Mouse (Mus musculus) mesoderm, embryonic 11.5 days (tissue): ENCODE data around the gene Tnrc6c.
A peak's percentile ranks its signal among the peaks of the same experiment; 100 is the strongest.

ENCODE experiments used
- DNase-seq: peaks from one replicate; pipeline ENCODE4 v3.0.0-alpha.2; 2012; ENCODE audit warnings: low read depth, low spot score

Tnrc6c gene

DNA sequence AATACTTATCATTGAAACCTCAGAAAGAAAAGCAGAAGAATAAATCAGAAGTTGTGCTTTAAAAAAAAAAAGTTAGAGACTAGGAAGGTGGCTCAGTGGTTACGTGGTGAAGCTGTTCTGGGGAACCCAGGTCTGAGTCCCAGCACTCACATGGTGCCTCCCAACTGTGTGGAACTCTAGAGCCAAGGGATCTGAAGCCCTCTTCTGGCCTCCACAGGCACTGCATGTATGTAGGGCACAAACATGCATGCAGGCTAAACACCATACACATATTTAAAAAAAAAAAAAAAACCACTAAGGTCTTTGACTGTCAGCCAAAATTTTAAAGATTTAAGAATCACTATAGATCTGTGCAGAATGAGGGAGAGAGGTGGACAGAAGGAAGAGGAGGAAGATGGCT is 20.4 kb downstream of the Tnrc6c start:
- no peak for DNase-seq

DNA sequence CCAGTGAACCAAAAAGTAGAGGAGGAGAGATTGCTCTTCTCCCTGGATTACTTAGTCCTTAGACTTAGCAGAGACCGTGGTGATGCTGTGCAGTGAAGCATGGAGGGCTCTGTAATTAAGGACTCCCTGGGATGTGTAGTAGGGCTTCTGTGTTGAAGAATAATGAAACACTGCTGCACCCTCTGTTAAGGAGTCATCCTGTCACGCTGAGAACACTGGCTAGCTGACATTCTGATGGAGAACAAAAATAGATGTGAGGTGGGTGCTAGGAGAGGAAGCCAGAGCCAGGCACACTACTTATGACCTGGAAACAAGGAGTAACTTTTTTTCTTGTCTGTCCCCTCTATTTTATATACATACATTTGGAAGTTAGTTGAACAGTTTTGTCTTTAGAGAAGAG is 22.6 kb downstream of the Tnrc6c start:
- DNase-seq, result no peak

DNA sequence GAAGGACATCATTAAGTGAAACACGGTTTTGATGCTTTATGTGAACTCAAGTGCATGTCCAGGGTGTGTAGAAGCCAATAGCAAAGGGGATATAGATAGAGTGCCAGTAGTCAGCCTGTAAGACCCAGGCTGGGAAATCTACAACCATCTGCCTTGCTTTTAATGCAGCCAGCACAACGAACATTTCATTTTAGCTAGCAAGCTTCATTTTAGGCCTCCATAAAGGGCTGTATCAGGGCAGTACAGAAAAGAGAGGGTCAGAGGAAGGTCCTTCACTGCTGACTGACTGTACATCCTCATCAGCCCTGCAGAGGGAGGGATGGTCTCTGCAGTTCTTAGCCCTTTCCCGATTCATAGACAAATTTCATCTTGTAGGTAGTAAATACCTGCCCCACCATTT is 23.0 kb downstream of the Tnrc6c start:
- DNase-seq, result no peak

- DNase-seq, result no peak
Observed at GRCm38 (mm10) chr11:117677594-117677993, 23.5 kb downstream of the Tnrc6c start.

- DNase-seq, result no peak
Observed at GRCm38 (mm10) chr11:117678155-117678554, 24.1 kb downstream of the Tnrc6c start.

GRCm38 (mm10) chr11:117678740-117679139 is 24.7 kb downstream of the Tnrc6c start:
- no peak for DNase-seq

- peak; percentile 13 for DNase-seq
Observed at GRCm38 (mm10) chr11:117684640-117685039, 30.6 kb downstream of the Tnrc6c start.

DNA sequence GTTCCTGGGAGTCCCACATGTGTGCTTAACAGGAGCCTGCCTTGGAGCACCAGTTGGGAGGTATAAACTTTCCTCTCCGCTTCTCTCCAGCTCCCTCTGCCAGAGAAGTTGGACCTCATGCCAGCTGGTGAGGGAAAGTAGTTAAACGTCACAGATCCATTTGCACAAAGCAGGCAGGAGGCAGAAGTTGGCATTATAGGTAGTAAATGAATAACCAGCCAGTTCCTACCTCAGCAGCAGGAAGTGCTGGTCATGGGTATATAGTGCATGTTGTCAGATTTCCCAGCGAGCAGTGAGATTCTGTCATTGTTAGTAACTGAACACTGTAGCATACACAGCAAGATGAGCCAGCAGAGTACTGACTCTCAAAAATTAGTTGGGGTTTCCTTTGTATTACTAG is 31.4 kb downstream of the Tnrc6c start:
- DNase-seq, result no peak

DNA sequence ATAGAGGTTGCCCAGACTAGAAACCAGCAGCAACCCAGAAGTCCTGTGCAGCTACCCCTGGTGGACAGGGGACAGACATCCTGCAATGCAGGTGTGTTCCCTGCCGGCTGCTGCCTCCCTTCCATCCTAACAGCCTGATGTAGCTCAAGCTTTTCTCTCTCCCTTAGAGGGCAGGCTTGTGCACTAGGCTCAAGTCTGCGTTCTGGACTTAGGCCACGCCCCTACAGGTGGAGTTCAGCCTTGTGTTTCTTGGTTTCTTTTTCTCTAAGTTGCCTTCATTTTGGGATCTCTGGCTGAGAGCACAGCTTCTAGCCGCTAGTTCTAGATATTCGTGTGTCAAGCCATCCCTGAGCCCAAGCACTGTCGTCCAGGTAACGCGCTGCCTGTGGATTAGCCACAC is 31.9 kb downstream of the Tnrc6c start:
- DNase-seq, result no peak

DNA sequence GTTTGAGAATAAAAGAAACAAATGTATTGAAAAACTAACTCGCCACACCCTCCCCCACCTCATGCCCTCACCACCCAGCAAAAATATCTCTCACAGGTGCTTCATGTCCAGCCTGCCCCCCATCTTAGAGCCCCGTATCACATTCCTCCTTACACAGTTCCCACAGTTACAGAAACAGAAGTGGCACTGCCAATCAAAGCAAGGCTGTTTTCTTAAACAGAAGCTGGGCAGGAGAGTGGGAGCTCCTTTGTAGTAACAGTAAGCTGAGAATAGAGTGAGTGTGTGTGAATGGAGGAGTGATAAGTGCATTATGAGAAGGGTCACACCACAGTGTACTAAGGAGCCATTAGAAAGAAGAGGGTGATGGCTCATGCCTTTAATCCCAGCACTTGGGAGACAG is 34.5 kb downstream of the Tnrc6c start:
- no peak for DNase-seq

DNA sequence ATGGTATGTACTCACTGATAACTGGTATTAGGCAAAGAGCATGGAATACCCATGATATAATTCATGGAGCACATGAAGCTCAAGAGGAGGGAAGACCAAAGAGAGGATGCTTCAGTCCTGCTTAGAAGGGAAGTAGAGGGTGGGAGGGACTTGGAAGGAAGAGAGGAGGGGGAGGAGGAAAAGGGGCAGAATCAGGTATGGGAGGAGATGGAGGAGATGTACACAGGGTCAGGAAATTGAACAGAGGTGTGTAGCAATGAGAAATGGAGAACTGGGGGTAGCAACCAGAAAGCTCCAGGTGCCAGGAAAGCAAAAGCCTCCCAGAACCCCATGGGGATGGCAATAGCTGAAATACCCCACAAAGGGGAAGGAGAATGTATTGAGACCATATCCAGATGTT is 37.2 kb downstream of the Tnrc6c start:
- DNase-seq, result no peak

- DNase-seq, result no peak
Observed at GRCm38 (mm10) chr11:117694050-117694449, 40.0 kb downstream of the Tnrc6c start.

GRCm38 (mm10) chr11:117696585-117696984 is 42.5 kb downstream of the Tnrc6c start:
- no peak for DNase-seq

- no peak for DNase-seq
Observed at GRCm38 (mm10) chr11:117700871-117701270, 46.8 kb downstream of the Tnrc6c start.

- DNase-seq, result no peak
Observed at GRCm38 (mm10) chr11:117706267-117706666, 52.2 kb downstream of the Tnrc6c start.

DNA sequence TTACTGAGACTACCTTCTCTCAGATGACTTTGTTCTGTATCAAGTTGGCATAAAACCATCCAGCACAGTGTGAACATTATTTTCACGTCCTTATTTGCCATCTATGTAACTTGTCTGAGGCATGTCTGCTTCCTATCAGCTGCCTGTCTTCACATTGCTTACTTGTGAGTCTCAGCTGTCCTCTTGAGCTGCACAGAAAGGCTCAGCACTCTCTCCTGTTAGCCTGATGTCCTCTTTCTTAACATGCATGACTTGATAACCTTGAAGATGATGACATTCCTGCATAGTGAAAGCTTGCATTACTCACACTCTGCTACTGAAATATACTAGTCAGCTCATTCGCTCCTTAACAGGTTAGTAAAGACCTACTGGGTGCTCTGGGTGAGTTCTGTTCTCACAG is 53.1 kb downstream of the Tnrc6c start:
- DNase-seq, result no peak

GRCm38 (mm10) chr11:117709308-117709707 is 55.2 kb downstream of the Tnrc6c start:
- peak; percentile 63 for DNase-seq

DNA sequence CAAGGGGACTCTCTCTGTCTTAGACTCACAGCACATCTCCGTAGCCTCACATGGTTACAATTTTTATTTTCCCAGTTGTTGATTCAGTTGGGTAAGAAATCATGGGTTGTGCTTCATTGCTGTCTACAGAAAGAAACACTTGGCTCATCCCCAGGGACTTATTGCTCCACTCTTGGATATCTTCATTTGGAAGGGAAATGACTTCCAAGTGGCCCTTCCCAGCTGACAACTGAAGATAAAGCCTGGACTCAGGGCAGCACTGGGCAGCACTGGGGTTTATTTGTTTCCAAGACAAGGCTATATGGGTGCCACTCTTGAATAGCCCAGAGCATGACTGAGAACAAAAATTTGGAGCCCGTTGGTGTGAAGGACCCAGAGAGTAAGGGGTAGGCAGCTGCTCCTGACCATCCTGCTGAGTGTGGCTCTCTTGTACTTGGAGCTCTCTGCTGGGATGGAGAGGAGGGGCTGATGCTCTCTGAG is 56.8 kb downstream of the Tnrc6c start:
- no peak for DNase-seq

DNA sequence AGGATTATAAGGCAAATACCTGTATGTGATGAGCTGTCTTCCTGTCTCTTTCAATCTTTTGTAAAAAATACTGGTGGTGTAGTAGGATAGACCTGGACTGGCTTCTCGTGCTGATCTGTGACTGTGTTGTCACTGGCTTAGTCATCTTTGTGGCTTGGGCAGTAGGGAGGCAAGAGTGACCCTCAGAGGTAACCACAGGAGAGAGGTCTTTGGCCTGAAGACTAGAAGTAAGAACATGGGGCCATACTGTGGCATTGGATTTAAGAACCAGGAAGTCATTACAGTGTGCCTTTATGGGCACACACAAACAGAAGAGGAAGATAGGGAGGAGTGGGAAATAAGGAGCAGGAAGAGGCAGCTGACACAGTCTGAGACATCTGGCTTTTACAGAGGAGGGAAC is 58.0 kb downstream of the Tnrc6c start:
- DNase-seq, result no peak

- DNase-seq, result no peak
Observed at GRCm38 (mm10) chr11:117713375-117713774, 59.3 kb downstream of the Tnrc6c start.

DNA sequence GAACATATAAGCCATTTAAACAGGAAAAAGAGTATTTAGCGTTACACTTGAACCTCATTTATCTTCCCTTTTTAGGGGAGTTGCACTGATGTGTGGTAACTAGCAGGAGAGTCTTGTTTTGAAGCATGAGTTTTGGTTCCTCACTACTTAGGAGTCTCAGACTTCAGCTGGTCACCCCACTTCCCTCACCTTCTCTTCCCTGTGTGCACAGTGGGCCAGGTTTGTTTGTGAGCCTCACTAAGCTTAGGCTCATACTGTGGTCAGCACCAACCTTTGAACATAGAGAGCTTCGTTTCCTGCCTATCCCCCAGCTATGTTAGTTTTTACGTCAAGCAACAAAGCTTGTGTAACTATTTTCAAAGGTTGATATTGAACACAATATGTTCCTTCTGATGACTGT is 64.7 kb downstream of the Tnrc6c start:
- no peak for DNase-seq

- DNase-seq, result no peak
Observed at GRCm38 (mm10) chr11:117724604-117725301, 70.7 kb downstream of the Tnrc6c start.

DNA sequence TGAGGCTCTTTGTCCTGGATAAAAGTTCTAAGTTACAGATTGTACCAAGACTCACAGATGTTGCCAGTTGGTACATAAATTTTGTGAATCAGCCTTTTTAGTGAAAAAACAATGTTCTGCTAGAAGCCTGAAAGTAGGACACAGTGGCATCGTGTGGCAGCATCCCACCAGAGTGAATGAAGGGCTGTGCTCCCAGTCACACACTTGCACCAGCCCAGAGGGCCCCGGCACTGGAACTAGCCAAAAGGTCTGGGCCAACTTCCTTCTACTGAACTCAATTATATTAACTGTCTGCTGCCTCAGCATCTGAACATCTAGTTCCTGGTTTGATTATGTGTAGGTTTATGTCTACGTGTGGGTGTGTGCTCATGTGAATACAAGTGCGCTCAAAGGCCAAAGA is 72.9 kb downstream of the Tnrc6c start:
- DNase-seq, result no peak

GRCm38 (mm10) chr11:117728245-117728644 is 74.2 kb downstream of the Tnrc6c start:
- no peak for DNase-seq
